In genomic region chr13:93496977-93497376, GRCm38 (mm10) we compare ENCODE assay signal across 8 mouse cellular contexts. TPM values are rescaled to one million over a fixed set of nuclear protein-coding genes. Genes with fewer than 3 reads are reported as not detected.
A peak's percentile ranks its signal among the peaks of the same experiment; 100 is the strongest.
DNase-seq lines count a peak whose midpoint lies in the region; ATAC-seq and TF ChIP-seq lines count a peak whose summit lies in the region.

No protein-coding gene starts in this region.

- no peak for ATAC-seq in kidney, embryonic 16.5 days (ENCODE audit: low FRiP score, low TSS enrichment)
- ATAC-seq in hindbrain, embryonic 15.5 days (ENCODE audit: low FRiP score, low read depth) = no peak
- ATAC-seq in midbrain, postnatal 0 days (ENCODE audit: low FRiP score) = no peak

- DNase-seq in kidney, postnatal 36 days = no peak
- DNase-seq in embryonic facial prominence, embryonic 10.5 days (ENCODE audit: low spot score) = no peak
- no peak for DNase-seq in midbrain, postnatal 0 days (ENCODE audit: low spot score)
- no peak for DNase-seq in cerebellum, postnatal 10 days
- DNase-seq in frontal cortex, postnatal 36 days (ENCODE audit: low spot score in 2 of 2) = no peak
- no peak for DNase-seq in kidney, postnatal 14 days

- WGBS in kidney, embryonic 16.5 days = 14% methylated on average over 1 of the region's 1 CpGs
- 31% methylated on average over 1 of the region's 1 CpGs for WGBS in embryonic facial prominence, embryonic 10.5 days
- 30% methylated on average over 1 of the region's 1 CpGs for WGBS in hindbrain, embryonic 15.5 days
- 9% methylated on average over 1 of the region's 1 CpGs for WGBS in midbrain, postnatal 0 days

- H3K4me1 ChIP-seq in kidney, embryonic 16.5 days (ENCODE audit: insufficient read depth, low read length) = peaks cover 15% of the 10 kb centered on the region
- H3K4me1 ChIP-seq in embryonic facial prominence, embryonic 10.5 days = peaks cover 32% of the 10 kb centered on the region
- peaks cover 33% of the 10 kb centered on the region for H3K4me1 ChIP-seq in hindbrain, embryonic 15.5 days (replicated peaks)
- peaks cover 8% of the 10 kb centered on the region for H3K4me1 ChIP-seq in midbrain, postnatal 0 days (ENCODE audit: insufficient read depth, low read length)

- H3K4me2 ChIP-seq in kidney, embryonic 16.5 days (replicated peaks; ENCODE audit: low read depth, low read length) = peak overlapping the region; percentile 90
- peak overlapping the region; percentile 83 for H3K4me2 ChIP-seq in hindbrain, embryonic 15.5 days
- peak overlapping the region; percentile 81 for H3K4me2 ChIP-seq in midbrain, postnatal 0 days (ENCODE audit: low read depth, low read length, poor library complexity, severe bottlenecking)

- H3K36me3 ChIP-seq in kidney, embryonic 16.5 days (ENCODE audit: insufficient read depth, low read length) = no peaks in the 10 kb centered on the region
- H3K36me3 ChIP-seq in embryonic facial prominence, embryonic 10.5 days (replicated peaks) = peaks cover 22% of the 10 kb centered on the region
- no peaks in the 10 kb centered on the region for H3K36me3 ChIP-seq in hindbrain, embryonic 15.5 days
- H3K36me3 ChIP-seq in midbrain, postnatal 0 days (ENCODE audit: insufficient read depth, low read length) = no peaks in the 10 kb centered on the region

- H3K9ac ChIP-seq in kidney, embryonic 16.5 days (replicated peaks; ENCODE audit: low read length) = 0 out of 2 replicates have a peak overlapping the region, but pooled peaks have one; percentile 44
- 0 out of 2 replicates have a peak overlapping the region, but pooled peaks have one; percentile 9 for H3K9ac ChIP-seq in hindbrain, embryonic 15.5 days
- 0 out of 2 replicates have a peak overlapping the region, but pooled peaks have one; percentile 29 for H3K9ac ChIP-seq in midbrain, postnatal 0 days (replicated peaks; ENCODE audit: low read length, poor library complexity, severe bottlenecking)

- no peaks in the 10 kb centered on the region for H3K27me3 ChIP-seq in kidney, embryonic 16.5 days (ENCODE audit: insufficient read depth, low read length)
- H3K27me3 ChIP-seq in embryonic facial prominence, embryonic 10.5 days (replicated peaks; ENCODE audit: low read depth, poor library complexity, severe bottlenecking) = no peaks in the 10 kb centered on the region
- no peaks in the 10 kb centered on the region for H3K27me3 ChIP-seq in hindbrain, embryonic 15.5 days
- H3K27me3 ChIP-seq in midbrain, postnatal 0 days (ENCODE audit: insufficient read depth, low read length) = no peaks in the 10 kb centered on the region

- no peaks in the 10 kb centered on the region for H3K9me3 ChIP-seq in kidney, embryonic 16.5 days (ENCODE audit: low read length)
- H3K9me3 ChIP-seq in embryonic facial prominence, embryonic 10.5 days = no peaks in the 10 kb centered on the region
- no peaks in the 10 kb centered on the region for H3K9me3 ChIP-seq in hindbrain, embryonic 15.5 days
- no peaks in the 10 kb centered on the region for H3K9me3 ChIP-seq in midbrain, postnatal 0 days (ENCODE audit: low read length)

- no peak overlapping the region for H3K27ac ChIP-seq in kidney, embryonic 16.5 days (ENCODE audit: low read length)
- H3K27ac ChIP-seq in embryonic facial prominence, embryonic 10.5 days (replicated peaks) = no peak overlapping the region
- no peak overlapping the region for H3K27ac ChIP-seq in hindbrain, embryonic 15.5 days (replicated peaks)
- no peak overlapping the region for H3K27ac ChIP-seq in midbrain, postnatal 0 days (ENCODE audit: low read depth, low read length)

- TF ChIP-seq CTCF in midbrain, postnatal 0 days (IDR thresholded peaks at IDR 0.05) = no peak

- peak overlapping the region; percentile 42 for H3K4me3 ChIP-seq in kidney, embryonic 16.5 days (ENCODE audit: low read length)
- H3K4me3 ChIP-seq in embryonic facial prominence, embryonic 10.5 days = peak overlapping the region; percentile 80
- peak overlapping the region; percentile 91 for H3K4me3 ChIP-seq in hindbrain, embryonic 15.5 days
- H3K4me3 ChIP-seq in midbrain, postnatal 0 days (ENCODE audit: low read depth, low read length) = peak overlapping the region; percentile 99

RNA-seq across cellular contexts. Expression of gene Jmy, which starts 2.6 kb away (rescaled TPM):
- polyA plus RNA-seq in kidney, embryonic 16.5 days (2015; fragmentation: Nextera tagmentation; extraction: Ambion mirVana) = 3.2 and 3.7 TPM in 2 replicates
- polyA plus RNA-seq in embryonic facial prominence, embryonic 10.5 days (2016; fragmentation: Nextera tagmentation; extraction: Ambion mirVana) = 3.8 and 5.2 TPM in 2 replicates
- 5.7 and 9.1 TPM in 2 replicates for polyA plus RNA-seq in hindbrain, embryonic 15.5 days (2015; fragmentation: Nextera tagmentation; extraction: Ambion mirVana)
- total RNA-seq in midbrain, postnatal 0 days (2014; rRNA removed) = 22.0 and 23.8 TPM in 2 replicates
- polyA plus RNA-seq in midbrain, postnatal 0 days (2015; fragmentation: Nextera tagmentation; extraction: Ambion mirVana) = 5.0 and 7.8 TPM in 2 replicates

Comparison
In these comparisons a context has a peak if more than half of its experiments do, and no peak if none do; other contexts are left out.
1. H3K4me3 ChIP-seq: peak in every context shown above with its lines; median percentile 99 in midbrain, postnatal 0 days; 91 in hindbrain, embryonic 15.5 days; 80 in embryonic facial prominence, embryonic 10.5 days; 42 in kidney, embryonic 16.5 days.